Mouse (Mus musculus) common myeloid progenitor, adult 5-6 weeks (primary cell): Measurements from ENCODE around the gene Ankzf1. TPM values are rescaled to one million over a fixed set of nuclear protein-coding genes. Genes with fewer than 3 reads are reported as not detected.

Experiments used
- ATAC-seq: replicated peaks from 2 replicates; pipeline ENCODE4 v1.8.0; 2016; ENCODE audit warnings: low read depth, mild to moderate bottlenecking, moderate TSS enrichment, inconsistent platforms; ENCODE audit not compliant: poor library complexity, severe bottlenecking
- total RNA-seq: library from RNA; stranded (forward); fragments of 200-1000, 187-1606 nt; gene quantifications from 2 replicates; pipeline ENCODE4 v1.2.3, GENCODE M21; 2017

Gene Ankzf1
- total RNA-seq, 1 experiment from 2014 or later = 17.3 TPM

DNA sequence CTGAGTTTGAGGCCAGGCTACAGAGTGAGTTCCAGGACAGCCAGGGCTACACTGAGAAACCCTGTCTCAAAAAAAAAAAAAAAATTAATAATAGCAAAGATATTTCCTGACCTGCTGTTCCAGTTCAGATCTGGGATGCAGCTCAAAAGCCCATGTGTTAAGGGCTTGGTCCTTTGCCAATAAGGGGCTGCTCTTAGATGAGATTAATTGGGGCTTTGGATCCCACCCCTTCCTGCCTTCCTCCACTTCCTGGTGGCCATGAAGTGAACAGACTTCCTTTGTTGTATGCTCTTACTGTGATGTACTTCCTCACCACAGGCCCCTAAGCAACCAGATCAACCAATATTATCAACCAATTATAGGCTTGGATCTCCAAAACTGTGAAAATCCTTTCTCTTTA lies 4.8 kb upstream of the Ankzf1 start:
- ATAC-seq = no peak

GRCm38 (mm10) chr1:75187914-75188483 lies 4.0 kb upstream of the Ankzf1 start:
- ATAC-seq = peak; percentile 64

DNA sequence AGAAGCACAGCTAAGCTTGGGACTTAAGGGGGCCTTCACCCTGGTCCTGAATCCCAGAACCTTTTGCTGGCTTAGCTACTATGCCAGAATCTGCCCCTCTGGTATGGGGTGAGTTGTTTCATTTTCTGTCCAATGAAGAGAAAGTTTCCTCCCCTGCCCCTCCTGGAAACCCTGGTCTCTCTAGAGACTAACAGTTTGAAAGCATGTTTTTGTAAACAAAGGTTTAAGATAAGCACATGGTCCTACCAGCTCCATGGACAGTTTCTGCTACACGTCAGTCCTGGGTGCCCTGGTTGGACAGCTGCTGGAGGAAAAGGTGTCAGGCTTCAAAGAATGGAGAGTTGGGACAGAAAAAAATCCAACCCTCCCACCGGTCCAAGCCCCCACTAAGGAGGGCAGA lies 1.4 kb upstream of the Ankzf1 start:
- no peak for ATAC-seq

GRCm38 (mm10) chr1:75191258-75191621 lies 711 bp upstream of the Ankzf1 start:
- ATAC-seq = no peak

DNA sequence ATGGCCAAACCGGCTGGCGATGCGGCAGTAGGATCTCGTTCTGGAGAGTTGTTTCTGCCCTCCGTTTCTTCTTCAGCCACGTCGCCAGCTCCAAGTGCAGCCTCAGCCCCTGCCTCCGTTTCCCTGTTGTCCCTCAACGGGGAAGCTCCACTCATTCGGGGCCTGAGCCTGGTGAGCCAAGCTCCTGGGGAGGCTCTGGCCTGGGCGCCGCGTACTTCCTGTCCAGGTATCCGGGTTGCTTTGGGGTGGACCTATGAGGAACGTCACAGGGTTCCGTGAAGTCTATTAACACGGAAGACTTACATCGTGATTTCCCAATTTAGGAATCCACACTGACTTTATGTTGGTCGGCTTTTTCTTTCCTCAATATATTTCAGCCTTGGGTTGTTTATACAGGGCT lies 501 bp downstream of the Ankzf1 start:
- ATAC-seq = peak; percentile 45

DNA sequence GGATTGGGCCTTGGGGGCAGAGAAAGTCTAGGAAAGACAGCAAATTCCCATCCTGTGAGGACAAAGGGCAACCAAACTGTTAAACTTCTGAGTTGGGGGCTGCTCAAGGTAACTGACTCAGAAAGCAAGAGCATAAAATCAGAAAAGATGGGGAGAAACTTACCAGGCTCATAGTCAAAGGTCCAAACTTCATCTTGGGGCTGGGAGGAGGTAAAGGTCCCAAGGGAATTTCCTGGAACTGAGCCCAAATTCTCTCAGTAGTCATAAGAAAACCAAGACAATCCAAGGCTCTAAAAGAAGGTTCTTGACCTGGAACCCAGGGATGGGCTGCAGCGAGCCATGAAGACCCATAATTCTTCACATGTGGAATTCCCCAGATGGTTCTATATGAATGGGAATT lies 9.3 kb downstream of the Ankzf1 start:
- no peak for ATAC-seq

DNA sequence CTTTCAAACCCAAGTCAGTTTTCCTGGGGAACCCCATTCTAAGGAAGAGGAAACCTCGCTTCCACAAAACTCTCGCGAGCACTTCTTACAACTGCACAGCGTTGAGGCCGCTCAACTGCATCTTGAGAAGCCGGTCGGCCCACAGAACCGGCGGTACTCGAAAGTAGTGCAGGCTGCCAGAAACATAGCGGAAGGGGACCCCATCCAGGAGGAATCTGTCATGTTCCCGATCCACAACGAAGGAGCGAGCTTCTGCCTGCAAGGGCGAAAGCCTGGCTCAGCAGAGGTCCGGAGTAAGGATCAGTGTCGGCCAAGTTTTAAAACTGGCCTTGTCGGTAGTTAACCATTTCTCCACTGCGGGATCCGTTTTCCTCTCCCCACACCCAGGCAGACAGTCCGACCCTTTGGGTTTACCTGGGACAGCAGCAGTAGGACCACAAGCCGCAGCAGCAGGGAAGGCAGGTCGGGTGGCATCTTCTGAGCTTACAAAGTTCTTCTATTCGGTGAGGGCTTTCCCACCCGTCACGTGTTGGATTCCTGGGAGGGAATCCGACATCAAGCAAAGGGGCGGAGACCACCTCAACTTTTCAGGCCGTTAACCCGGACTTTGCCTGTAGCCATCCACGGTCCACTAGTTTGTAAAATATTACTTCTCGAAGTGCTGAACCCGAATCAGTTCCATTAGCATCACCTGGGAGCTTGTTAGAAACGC lies 17.2 kb downstream of the Ankzf1 start:
- ATAC-seq = 0 out of 2 replicates have a peak, but pooled peaks have one; percentile 13

- ATAC-seq = peak; percentile 67
Measured at GRCm38 (mm10) chr1:75210136-75211087, 18.5 kb downstream of the Ankzf1 start, which contains the start of the genes Glb1l and Stk16. Gene Glb1l, minus strand, starts transcription at chr1:75210813. Gene Stk16, plus strand, starts transcription at chr1:75210838.

DNA sequence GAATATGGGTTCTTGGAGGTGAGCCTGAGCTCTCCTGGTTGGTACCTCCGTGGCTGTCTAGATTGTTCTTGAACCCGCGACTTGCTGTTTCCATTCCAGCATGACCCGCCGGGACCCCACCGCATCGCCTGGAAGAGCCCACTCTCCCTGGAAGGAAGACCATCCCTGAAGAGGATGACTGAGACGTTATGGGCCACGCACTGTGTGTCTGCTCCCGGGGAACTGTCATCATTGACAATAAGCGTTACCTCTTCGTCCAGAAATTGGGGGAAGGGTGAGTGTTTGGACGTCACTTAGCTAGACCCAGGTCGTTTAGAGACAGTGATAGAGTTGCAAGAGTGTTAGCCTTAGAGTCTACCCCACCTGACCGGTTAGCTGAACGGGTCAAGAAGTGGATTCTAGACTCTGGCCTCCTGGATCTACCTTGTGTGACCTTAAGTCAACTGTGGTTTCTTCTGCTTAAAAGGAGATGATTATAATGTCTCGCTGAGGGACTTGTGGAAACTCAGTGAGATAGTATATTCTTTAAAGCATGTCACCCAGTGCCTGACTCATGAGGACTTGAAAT lies 19.3 kb downstream of the Ankzf1 start:
- no peak for ATAC-seq

DNA sequence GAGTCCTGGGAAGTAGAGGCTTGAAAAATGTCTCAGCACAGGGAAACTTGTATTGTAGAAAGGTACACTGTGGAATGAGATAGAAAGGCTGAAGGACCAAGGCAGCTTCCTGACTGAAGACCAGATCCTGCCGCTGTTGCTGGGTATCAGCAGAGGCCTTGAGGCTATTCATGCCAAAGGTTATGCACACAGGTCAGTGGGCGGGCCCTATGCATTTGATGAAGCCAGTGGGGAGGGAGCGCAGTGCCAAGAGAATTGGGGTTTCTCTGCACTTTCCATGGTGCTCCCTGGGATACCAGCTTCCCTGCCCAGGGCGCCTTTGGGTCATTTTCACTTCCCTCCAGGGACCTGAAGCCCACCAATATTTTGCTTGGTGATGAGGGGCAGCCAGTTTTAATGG lies 20.6 kb downstream of the Ankzf1 start:
- ATAC-seq = no peak

GRCm38 (mm10) chr1:75213096-75213495 lies 21.1 kb downstream of the Ankzf1 start:
- peak; percentile 69 for ATAC-seq

GRCm38 (mm10) chr1:75214442-75214841 lies 22.5 kb downstream of the Ankzf1 start:
- no peak for ATAC-seq

GRCm38 (mm10) chr1:75214886-75215285 lies 22.9 kb downstream of the Ankzf1 start:
- no peak for ATAC-seq

GRCm38 (mm10) chr1:75215785-75216184 lies 23.8 kb downstream of the Ankzf1 start:
- no peak for ATAC-seq

DNA sequence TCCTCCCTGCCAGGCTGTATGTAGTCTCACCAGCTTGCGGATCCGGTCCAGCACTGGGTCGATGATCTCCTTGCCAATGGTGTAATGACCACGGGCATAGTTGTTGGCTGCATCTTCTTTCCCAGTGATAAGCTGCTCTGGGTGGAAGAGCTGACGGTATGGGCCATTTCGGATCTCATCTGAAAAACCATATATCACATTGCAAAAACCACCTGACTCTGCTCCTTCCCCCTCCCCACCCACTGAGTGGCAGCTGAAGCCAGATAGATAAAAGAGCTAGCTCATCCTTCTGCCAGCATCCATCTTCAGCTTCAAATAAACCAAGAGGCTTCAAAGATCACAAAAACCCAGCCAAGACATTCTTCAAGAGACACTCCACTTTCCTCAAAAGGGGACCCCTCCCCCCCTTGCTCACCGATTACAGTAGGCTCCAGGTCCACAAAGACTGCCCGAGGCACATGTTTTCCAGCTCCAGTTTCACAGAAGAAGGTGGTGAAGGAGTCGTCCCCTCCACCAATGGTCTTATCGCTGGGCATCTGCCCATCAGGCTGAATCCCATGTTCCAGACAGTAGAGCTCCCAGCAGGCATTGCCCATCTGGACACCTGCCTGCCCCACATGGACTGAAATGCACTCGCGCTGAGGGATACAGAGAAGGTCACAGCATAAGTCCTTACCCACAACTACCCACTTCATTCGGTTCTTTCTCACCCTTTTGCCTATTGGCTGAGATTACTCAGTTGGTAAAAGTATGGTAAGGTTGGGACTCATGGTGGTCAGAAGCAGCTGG lies 25.0 kb downstream of the Ankzf1 start:
- no peak for ATAC-seq

GRCm38 (mm10) chr1:75217893-75218226 lies 25.9 kb downstream of the Ankzf1 start:
- ATAC-seq = no peak

DNA sequence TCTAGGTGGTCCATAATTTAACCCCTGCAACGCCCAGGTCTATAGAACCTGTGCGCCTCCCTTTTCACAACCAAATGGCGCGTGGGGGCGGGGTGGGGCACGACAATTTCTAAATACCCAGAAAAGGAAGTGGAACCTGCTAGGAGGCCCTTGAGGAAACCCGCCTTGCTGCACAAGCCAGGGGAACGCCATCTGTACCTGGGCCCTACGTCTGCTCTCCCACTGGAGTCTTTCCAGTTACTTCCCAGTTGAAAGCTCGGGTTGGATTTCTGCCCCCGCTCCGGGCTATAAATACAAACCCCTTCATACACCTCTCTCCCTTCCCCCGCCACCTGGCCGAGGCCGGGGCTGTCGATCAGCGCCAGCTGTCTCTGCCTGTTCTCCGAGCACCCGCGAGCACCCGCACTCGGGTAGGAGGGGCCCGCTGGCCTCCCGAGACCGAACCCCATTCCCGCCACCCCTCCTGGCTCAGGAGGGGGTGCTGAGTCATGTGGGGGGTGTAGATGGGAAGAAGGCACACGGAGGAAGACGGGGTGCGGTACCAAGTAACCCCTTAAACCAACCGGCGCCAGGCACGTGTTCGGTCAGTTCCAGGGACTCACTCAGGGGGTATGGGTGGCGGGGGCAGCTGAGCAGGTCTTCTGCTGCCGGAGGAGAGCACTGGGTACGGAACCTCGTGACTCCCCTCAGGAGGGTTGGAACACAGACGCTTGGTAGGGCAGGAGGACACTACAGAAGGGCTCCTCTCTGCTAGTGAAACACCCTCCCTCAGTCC lies 26.5 kb downstream of the Ankzf1 start:
- ATAC-seq = peak; percentile 24

GRCm38 (mm10) chr1:75219078-75219477 lies 27.1 kb downstream of the Ankzf1 start:
- ATAC-seq = peak; percentile 70

- no peak for ATAC-seq
Measured at GRCm38 (mm10) chr1:75219531-75219930, 27.6 kb downstream of the Ankzf1 start, which contains the start of gene Tuba4a. Gene Tuba4a, minus strand, starts transcription at chr1:75219865.
